Mouse (Mus musculus) macrophage (primary cell): ENCODE data around the gene Col16a1. TPM values are rescaled to one million over a fixed set of nuclear protein-coding genes. Genes with fewer than 3 reads are reported as not detected.

Experiments
- H3K27ac ChIP-seq: fragments of 350-480 bp; formaldehyde crosslinking; 2 replicates; pipeline ENCODE4 v1.9.0; 2021
- H3K36me3 ChIP-seq: fragments of 350-480 bp; formaldehyde crosslinking; 2 replicates; pipeline ENCODE4 v1.9.0; 2021; ENCODE audit errors: inconsistent target
- H3K4me3 ChIP-seq: fragments of 350-480 bp; formaldehyde crosslinking; 2 replicates; pipeline ENCODE4 v1.9.0; 2021; ENCODE audit errors: inconsistent target
- H3K79me2 ChIP-seq: fragments of 350-480 bp; formaldehyde crosslinking; 2 replicates; pipeline ENCODE4 v1.9.0; 2021; ENCODE audit errors: inconsistent target
- WGBS: methylation state at CpG from one replicate; pipeline ENCODE4 v1.1.7; 2026; ENCODE audit warnings: inconsistent platforms; ENCODE audit not compliant: missing documents; 5-methylcytosine and 5-hydroxymethylcytosine counted together
- polyA plus RNA-seq: library from polyadenylated mRNA; stranded (reverse); fragments of 250-400 nt; gene quantifications from 3 replicates; pipeline ENCODE4 v1.2.4, GENCODE M21; 2018; ENCODE audit warnings: inconsistent platforms
- total RNA-seq, 78 experiments: library from RNA; depleted of rRNA; stranded (reverse); fragments of 250-400 nt; gene quantifications; 1 replicate in 9 of 78; 2 replicates in 24 of 78; 3 replicates in 43 of 78; 4 replicates in 2 of 78; pipeline ENCODE4 v1.2.4; 2018; ENCODE audit warnings: inconsistent platforms in 56 of 78

Gene Col16a1
- total RNA-seq (2018; cell fraction: chromatin; rRNA removed) = 10 to 100 TPM in 1 of 26 experiments, 1 to 10 TPM in 1, under 1 TPM in 4, not detected in 20; 0.17 to 10.5 (median 0.32) TPM
- total RNA-seq (2018; cell fraction: cytosol; rRNA removed) = under 1 TPM in 1 of 26 experiments, not detected in 25; 0.09 TPM
- 1 to 10 TPM in 1 of 26 experiments, not detected in 25; 1.9 TPM for total RNA-seq (2018; cell fraction: nucleus; rRNA removed)
- polyA plus RNA-seq = 0.33 TPM in 1 of 3 replicates, not detected in the others

DNA sequence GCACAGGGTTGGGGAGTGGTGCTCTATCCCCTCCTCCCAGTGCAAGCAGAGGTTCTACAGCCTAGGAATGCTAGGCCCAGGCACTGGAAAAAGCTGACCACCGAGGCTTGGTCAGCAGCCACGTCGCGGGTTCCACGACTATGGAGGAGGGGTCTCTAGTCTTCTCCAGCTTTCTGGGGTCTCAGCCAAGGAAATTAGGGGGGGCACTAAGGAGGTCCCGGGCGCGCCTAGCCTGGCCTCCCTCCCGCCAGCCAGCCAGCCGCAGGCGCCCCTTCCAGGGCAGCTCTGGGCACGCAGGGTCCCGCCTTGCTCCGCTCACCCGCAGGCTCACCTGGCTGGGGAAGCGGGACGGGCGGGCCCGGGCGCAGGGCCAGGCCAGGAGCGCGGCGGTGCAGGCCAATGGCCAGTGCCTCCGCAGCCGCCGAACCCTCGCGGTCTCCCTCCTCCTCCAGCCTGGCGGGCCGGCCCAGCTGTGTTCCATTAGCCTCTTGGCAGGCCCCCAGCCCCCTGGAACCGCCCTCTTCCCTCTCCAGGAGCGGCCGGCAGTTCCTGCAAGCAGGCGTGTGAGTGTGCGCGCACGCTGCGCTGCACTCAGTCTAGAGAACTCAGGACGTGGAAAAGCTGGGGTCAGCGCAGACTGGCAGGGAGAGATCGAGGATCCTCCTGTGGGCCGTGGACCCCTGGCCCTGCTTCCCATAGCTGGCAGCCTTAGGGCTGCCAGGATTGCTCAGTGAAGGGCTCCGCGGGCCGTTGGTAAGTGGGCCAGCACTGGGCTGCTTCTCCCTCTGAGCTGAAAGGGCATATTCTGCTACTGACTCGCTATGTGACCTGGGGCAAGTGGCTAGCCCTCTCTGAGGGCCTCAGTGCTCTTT lies at the start of gene Col16a1:
Gene Col16a1, plus strand, starts transcription at position 510 of the 872 bp plus-strand sequence.
- WGBS = 13% methylated on average over 40 of the region's 46 CpGs
- Histone ChIP-seq H3K36me3 (no peaks in the 10 kb centered on the region), H3K27ac (no peak within 1 kb of the TSS), H3K79me2 (no peaks in the 10 kb centered on the region), H3K4me3 (no peak within 1 kb of the TSS)

- no peaks in the 10 kb centered on the region for H3K36me3 ChIP-seq
- no peaks in the 10 kb centered on the region for H3K79me2 ChIP-seq
- H3K4me3 ChIP-seq = no peak overlapping the region
- WGBS = 75% methylated on average over 11 of the region's 11 CpGs
- no peak overlapping the region for H3K27ac ChIP-seq
Observed at GRCm38 (mm10) chr4:129998124-129998523, 49.5 kb upstream of the Col16a1 start.

DNA sequence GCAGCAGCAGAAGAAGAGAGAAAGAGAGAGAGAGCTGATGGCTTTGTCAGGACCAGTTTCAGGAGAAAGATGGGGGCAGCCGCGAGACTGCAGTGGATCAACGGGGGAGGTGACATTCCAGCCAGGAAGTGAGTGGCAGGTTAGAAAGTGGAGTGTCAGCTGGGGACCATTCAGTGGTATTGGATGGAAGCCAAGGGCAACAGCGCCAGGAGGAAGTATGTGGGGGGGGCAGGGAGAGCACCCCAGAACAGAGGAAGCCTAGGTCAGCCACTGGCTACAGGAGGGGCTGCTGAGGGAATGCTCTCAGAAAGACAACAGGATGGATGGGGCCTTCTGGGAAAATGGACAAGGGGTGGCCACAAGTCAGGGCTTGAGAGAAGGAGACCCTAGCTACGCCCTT lies 45.9 kb upstream of the Col16a1 start:
- 17% methylated on average over 5 of the region's 5 CpGs for WGBS

GRCm38 (mm10) chr4:130002157-130002556 lies 45.5 kb upstream of the Col16a1 start:
- Histone ChIP-seq H3K27ac (no peak overlapping the region), H3K4me3 (no peak overlapping the region), H3K79me2 (no peaks in the 10 kb centered on the region), H3K36me3 (no peaks in the 10 kb centered on the region)
- WGBS = 67% methylated on average over 10 of the region's 10 CpGs

More for the DNA sequence above, 45.9 kb upstream of the Col16a1 start:
- no peaks in the 10 kb centered on the region for H3K36me3 ChIP-seq
- no peaks in the 10 kb centered on the region for H3K79me2 ChIP-seq
- no peak overlapping the region for H3K4me3 ChIP-seq
- no peak overlapping the region for H3K27ac ChIP-seq

GRCm38 (mm10) chr4:130005593-130005992 lies 42.0 kb upstream of the Col16a1 start:
- no peak overlapping the region for H3K27ac ChIP-seq
- H3K36me3 ChIP-seq = no peaks in the 10 kb centered on the region
- H3K4me3 ChIP-seq = no peak overlapping the region
- 74% methylated on average over 9 of the region's 9 CpGs for WGBS
- H3K79me2 ChIP-seq = no peaks in the 10 kb centered on the region

- Histone ChIP-seq H3K36me3 (no peaks in the 10 kb centered on the region), H3K27ac (no peak overlapping the region), H3K4me3 (no peak overlapping the region), H3K79me2 (no peaks in the 10 kb centered on the region)
- 12% methylated on average over 25 of the region's 25 CpGs for WGBS
Observed at GRCm38 (mm10) chr4:130006533-130006932, 41.1 kb upstream of the Col16a1 start.

DNA sequence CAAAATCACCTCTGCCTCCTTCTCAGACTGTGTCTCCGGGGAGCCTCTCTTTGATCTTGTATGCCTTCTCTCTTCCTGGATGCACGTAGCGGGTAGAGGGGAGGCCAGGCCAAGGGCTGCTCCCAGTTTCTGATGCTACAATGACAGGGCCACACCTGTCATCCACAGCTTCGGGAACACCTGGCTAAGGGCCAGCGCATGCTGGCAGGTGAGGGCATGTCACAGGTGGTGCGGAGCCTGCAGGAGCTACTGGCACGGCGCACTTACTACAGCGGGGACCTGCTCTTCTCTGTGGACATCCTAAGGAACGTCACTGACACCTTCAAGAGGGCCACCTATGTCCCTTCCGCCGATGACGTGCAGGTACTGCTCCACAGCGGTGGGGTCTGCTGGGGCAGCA lies 38.6 kb upstream of the Col16a1 start:
- Histone ChIP-seq H3K36me3 (no peaks in the 10 kb centered on the region), H3K79me2 (no peaks in the 10 kb centered on the region), H3K27ac (no peak overlapping the region), H3K4me3 (no peak overlapping the region)
- WGBS = 85% methylated on average over 14 of the region's 14 CpGs

GRCm38 (mm10) chr4:130010723-130011122 lies 36.9 kb upstream of the Col16a1 start:
- no peak overlapping the region for H3K27ac ChIP-seq
- 87% methylated on average over 3 of the region's 4 CpGs for WGBS
- no peaks in the 10 kb centered on the region for H3K36me3 ChIP-seq
- H3K79me2 ChIP-seq = no peaks in the 10 kb centered on the region
- H3K4me3 ChIP-seq = no peak overlapping the region

- 84% methylated on average over 6 of the region's 6 CpGs for WGBS
- no peaks in the 10 kb centered on the region for H3K36me3 ChIP-seq
- no peaks in the 10 kb centered on the region for H3K79me2 ChIP-seq
- no peak overlapping the region for H3K4me3 ChIP-seq
- no peak overlapping the region for H3K27ac ChIP-seq
Observed at GRCm38 (mm10) chr4:130012234-130012633, 35.4 kb upstream of the Col16a1 start.

DNA sequence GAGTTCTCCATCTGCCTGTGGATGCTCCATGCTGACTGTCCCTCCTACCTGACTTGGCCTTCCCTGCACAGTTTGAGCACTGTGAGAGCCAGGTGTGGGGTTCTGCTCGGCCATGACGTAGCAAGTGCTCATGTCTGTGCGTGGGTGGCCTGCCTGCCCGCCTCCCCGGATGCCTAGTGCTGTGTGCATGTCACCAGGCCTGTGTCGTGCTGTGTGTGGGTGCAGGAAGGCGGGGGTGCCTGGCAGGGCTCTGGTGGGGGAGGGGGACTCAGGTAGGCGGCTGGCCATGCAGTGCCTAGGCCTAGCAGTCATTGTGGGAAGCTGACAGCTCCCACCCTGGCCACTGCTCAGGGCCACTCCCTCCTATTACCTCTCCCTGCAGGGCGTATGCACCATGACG lies 34.5 kb upstream of the Col16a1 start:
- no peak overlapping the region for H3K4me3 ChIP-seq
- no peaks in the 10 kb centered on the region for H3K36me3 ChIP-seq
- H3K79me2 ChIP-seq = no peaks in the 10 kb centered on the region
- H3K27ac ChIP-seq = no peak overlapping the region
- WGBS = 83% methylated on average over 8 of the region's 10 CpGs

- no peak overlapping the region for H3K4me3 ChIP-seq
- H3K36me3 ChIP-seq = no peaks in the 10 kb centered on the region
- WGBS = 77% methylated on average over 4 of the region's 4 CpGs
- H3K27ac ChIP-seq = no peak overlapping the region
- no peaks in the 10 kb centered on the region for H3K79me2 ChIP-seq
Observed at GRCm38 (mm10) chr4:130016010-130016409, 31.6 kb upstream of the Col16a1 start.

- H3K27ac ChIP-seq = no peak overlapping the region
- WGBS = 43% methylated on average over 18 of the region's 18 CpGs
- no peaks in the 10 kb centered on the region for H3K79me2 ChIP-seq
- no peaks in the 10 kb centered on the region for H3K36me3 ChIP-seq
- H3K4me3 ChIP-seq = no peak overlapping the region
Observed at GRCm38 (mm10) chr4:130017036-130017674, 30.5 kb upstream of the Col16a1 start.

DNA sequence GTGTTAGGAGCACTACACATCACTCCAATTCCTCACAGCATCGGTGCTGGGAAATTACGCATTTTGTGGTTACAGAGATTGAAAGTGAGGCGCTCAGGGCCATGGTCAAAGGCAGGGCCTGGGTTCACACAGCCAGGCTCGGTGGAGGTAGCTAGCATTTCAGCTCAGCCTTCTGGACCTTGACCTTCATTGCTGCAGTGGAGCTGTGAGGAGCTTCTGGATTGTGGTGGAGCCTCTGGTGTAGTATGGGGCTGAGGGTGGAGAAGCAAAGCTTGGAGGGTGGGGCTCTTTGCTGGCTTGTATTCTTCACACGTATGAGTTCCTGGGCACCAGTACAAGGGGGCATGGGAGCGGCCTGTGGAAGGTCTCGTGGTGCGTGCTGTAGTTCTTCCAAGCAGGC lies 24.7 kb upstream of the Col16a1 start:
- Histone ChIP-seq H3K27ac (no peak overlapping the region), H3K4me3 (no peak overlapping the region), H3K36me3 (no peaks in the 10 kb centered on the region), H3K79me2 (no peaks in the 10 kb centered on the region)
- WGBS = 93% methylated on average over 8 of the region's 8 CpGs

- WGBS = 85% methylated on average over 8 of the region's 10 CpGs
- Histone ChIP-seq H3K27ac (no peak overlapping the region), H3K36me3 (no peaks in the 10 kb centered on the region), H3K4me3 (no peak overlapping the region), H3K79me2 (no peaks in the 10 kb centered on the region)
Observed at GRCm38 (mm10) chr4:130023511-130024231, 24.0 kb upstream of the Col16a1 start.
